In the genomic region with DNA sequence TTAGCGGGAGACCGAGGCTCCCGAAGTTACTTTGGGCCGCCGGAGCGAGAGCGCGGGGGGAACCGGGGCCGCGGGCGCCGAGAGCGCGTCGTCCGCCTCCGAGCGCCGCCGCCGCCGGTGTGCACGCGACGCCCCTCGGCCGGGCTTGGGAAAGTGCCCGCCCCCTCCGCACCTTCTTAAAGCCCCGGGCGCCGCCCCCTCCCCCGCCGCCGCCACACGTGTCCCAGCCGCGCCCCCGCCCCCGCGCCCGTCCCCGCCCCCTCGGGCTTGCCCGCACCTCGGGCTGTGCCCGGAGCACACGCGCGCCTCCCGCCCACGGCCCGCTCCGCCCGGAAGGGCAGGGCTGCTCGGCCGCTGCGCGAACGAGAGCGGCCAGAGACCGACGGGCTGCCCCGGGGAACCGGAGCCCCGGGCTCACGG, we compare ENCODE assay signal across 8 mouse cellular contexts. TPM values are rescaled to one million over a fixed set of nuclear protein-coding genes. Genes with fewer than 3 reads are reported as not detected.
A peak's percentile ranks its signal among the peaks of the same experiment; 100 is the strongest.
DNase-seq lines count a peak whose midpoint lies in the region; ATAC-seq and TF ChIP-seq lines count a peak whose summit lies in the region.

A gene (minus strand): TSS at position 147 of the 420 bp plus-strand sequence.

- H3K4me3 ChIP-seq in bone marrow macrophage, adult 2 months (ENCODE audit: insufficient read depth, low read length): 0 out of 2 replicates have a peak within 1 kb of the TSS, but pooled peaks have one; percentile 1
- peak within 1 kb of the TSS; percentile 54 for H3K4me3 ChIP-seq in embryonic facial prominence, embryonic 14.5 days (ENCODE audit: low read depth, low read length)
- H3K4me3 ChIP-seq in hindbrain, postnatal 0 days (ENCODE audit: low read length): peak within 1 kb of the TSS; percentile 69
- peak within 1 kb of the TSS; percentile 71 for H3K4me3 ChIP-seq in liver, embryonic 11.5 days (ENCODE audit: low read depth, low read length)

- no peak for TF ChIP-seq CTCF in bone marrow macrophage, adult 2 months (IDR thresholded peaks at IDR 0.05; ENCODE audit: low read depth, low read length)
- no peak for TF ChIP-seq CTCF in hindbrain, postnatal 0 days (IDR thresholded peaks at IDR 0.05; ENCODE audit: low read depth)

- H3K36me3 ChIP-seq in embryonic facial prominence, embryonic 14.5 days (ENCODE audit: control insufficient read depth, insufficient read depth, low read length): no peaks in the 10 kb centered on the region
- H3K36me3 ChIP-seq in hindbrain, postnatal 0 days (ENCODE audit: insufficient read depth, low read length): no peaks in the 10 kb centered on the region
- H3K36me3 ChIP-seq in liver, embryonic 11.5 days (ENCODE audit: control insufficient read depth, insufficient read depth, low read length): no peaks in the 10 kb centered on the region

- no peaks in the 10 kb centered on the region for H3K4me1 ChIP-seq in bone marrow macrophage, adult 2 months (ENCODE audit: control insufficient read depth, insufficient read depth, low read length)
- H3K4me1 ChIP-seq in embryonic facial prominence, embryonic 14.5 days (ENCODE audit: control insufficient read depth, insufficient read depth, low read length): 0 out of 2 replicates have a peak, but pooled peaks cover 8% of the 10 kb centered on the region
- 0 out of 2 replicates have a peak, but pooled peaks cover 5% of the 10 kb centered on the region for H3K4me1 ChIP-seq in hindbrain, postnatal 0 days (ENCODE audit: insufficient read depth, low read length)
- peaks cover 34% of the 10 kb centered on the region for H3K4me1 ChIP-seq in liver, embryonic 11.5 days (replicated peaks; ENCODE audit: control insufficient read depth, insufficient read depth, low read length)

- H3K9ac ChIP-seq in embryonic facial prominence, embryonic 14.5 days (ENCODE audit: low read depth, low read length): peak within 1 kb of the TSS; percentile 60
- peak within 1 kb of the TSS; percentile 70 for H3K9ac ChIP-seq in hindbrain, postnatal 0 days (replicated peaks; ENCODE audit: low read length)
- peak within 1 kb of the TSS; percentile 70 for H3K9ac ChIP-seq in liver, embryonic 11.5 days (ENCODE audit: low read depth, low read length)

- ATAC-seq in embryonic facial prominence, embryonic 14.5 days (ENCODE audit: low read depth): peak; percentile 81
- peak; percentile 88 for ATAC-seq in hindbrain, postnatal 0 days
- peak; percentile 46 for ATAC-seq in liver, embryonic 11.5 days (replicated peaks; ENCODE audit: low FRiP score)

- DNase-seq in layer of hippocampus, adult 18-20 months (ENCODE audit: low spot score in 2 of 2): no peak
- DNase-seq in layer of hippocampus, adult 9-10 months (ENCODE audit: low spot score): no peak
- peak; percentile 65 for DNase-seq in embryonic facial prominence, embryonic 14.5 days (ENCODE audit: low spot score)
- DNase-seq in hindbrain, postnatal 0 days (ENCODE audit: low spot score): peak; percentile 89
- peak; percentile 66 for DNase-seq in liver, embryonic 11.5 days (ENCODE audit: low spot score)
- peak; percentile 22 to 38 for DNase-seq in spleen, postnatal 14 days (ENCODE audit: low spot score in 2 of 2)
- no peak for DNase-seq in urinary bladder, postnatal 4 days (ENCODE audit: low spot score in 2 of 2)

- 0% methylated on average over 1 of the region's 68 CpGs for WGBS in embryonic facial prominence, embryonic 14.5 days
- 1% methylated on average over 20 of the region's 68 CpGs for WGBS in hindbrain, postnatal 0 days
- under 1% methylated on average over 48 of the region's 68 CpGs for WGBS in liver, embryonic 11.5 days

- H3K27ac ChIP-seq in bone marrow macrophage, adult 2 months (ENCODE audit: insufficient read depth, low read depth, low read length): no peak within 1 kb of the TSS
- H3K27ac ChIP-seq in embryonic facial prominence, embryonic 14.5 days (replicated peaks; ENCODE audit: low read depth, low read length): no peak within 1 kb of the TSS
- peak within 1 kb of the TSS; percentile 86 for H3K27ac ChIP-seq in hindbrain, postnatal 0 days
- peak within 1 kb of the TSS; percentile 66 for H3K27ac ChIP-seq in liver, embryonic 11.5 days (ENCODE audit: low read depth, low read length)

- peaks cover 92% of the 10 kb centered on the region for H3K27me3 ChIP-seq in embryonic facial prominence, embryonic 14.5 days (replicated peaks; ENCODE audit: control insufficient read depth, insufficient read depth, low read length)
- no peaks in the 10 kb centered on the region for H3K27me3 ChIP-seq in hindbrain, postnatal 0 days (ENCODE audit: insufficient read depth, low read length)
- peaks cover 57% of the 10 kb centered on the region for H3K27me3 ChIP-seq in liver, embryonic 11.5 days (replicated peaks; ENCODE audit: control insufficient read depth, insufficient read depth, low read length)

- no peak for TF ChIP-seq POLR2A in bone marrow macrophage, adult 2 months (IDR thresholded peaks at IDR 0.05; ENCODE audit: borderline replicate concordance, low read depth, low read length)

- no peaks in the 10 kb centered on the region for H3K9me3 ChIP-seq in embryonic facial prominence, embryonic 14.5 days (ENCODE audit: control insufficient read depth, low read length)
- no peaks in the 10 kb centered on the region for H3K9me3 ChIP-seq in hindbrain, postnatal 0 days (ENCODE audit: low read length)
- no peaks in the 10 kb centered on the region for H3K9me3 ChIP-seq in liver, embryonic 11.5 days (ENCODE audit: control insufficient read depth, low read length)

- H3K4me2 ChIP-seq in embryonic facial prominence, embryonic 14.5 days (ENCODE audit: low read depth, low read length): peak within 1 kb of the TSS; percentile 96
- peak within 1 kb of the TSS; percentile 90 for H3K4me2 ChIP-seq in hindbrain, postnatal 0 days (ENCODE audit: low read depth, low read length)
- H3K4me2 ChIP-seq in liver, embryonic 11.5 days: peak within 1 kb of the TSS; percentile 75

RNA-seq across cellular contexts. Expression of the gene that starts here (rescaled TPM):
- 10 to 100 TPM; 40.9 to 44.7 TPM for total RNA-seq in layer of hippocampus, adult 18-20 months (2021)
- polyA plus RNA-seq in bone marrow macrophage, adult 2 months (2012; ENCODE audit: insufficient read depth, insufficient read length, missing spikeins): not detected in 2 replicates
- polyA plus RNA-seq in embryonic facial prominence, embryonic 14.5 days (2014; fragmentation: Nextera tagmentation; extraction: Ambion mirVana): 6.3 and 7.6 TPM in 2 replicates
- total RNA-seq in hindbrain, postnatal 0 days (2014; rRNA removed): 204 and 226 TPM in 2 replicates
- 41.9 and 42.8 TPM in 2 replicates for polyA plus RNA-seq in hindbrain, postnatal 0 days (2015; fragmentation: Nextera tagmentation; extraction: Ambion mirVana)
- polyA plus RNA-seq in liver, embryonic 11.5 days (2014; fragmentation: Nextera tagmentation; extraction: Ambion mirVana): 56.2 and 61.7 TPM in 2 replicates

Comparison
In these comparisons a context has a peak if more than half of its experiments do, and no peak if none do; other contexts are left out.
1. DNase-seq: peak in embryonic facial prominence, embryonic 14.5 days (single experiment), hindbrain, postnatal 0 days (single experiment), liver, embryonic 11.5 days (single experiment) and spleen, postnatal 14 days (2 of 2); none in layer of hippocampus, adult 18-20 months (0 of 2), layer of hippocampus, adult 9-10 months (single experiment) and urinary bladder, postnatal 4 days (0 of 2).
2. H3K27ac ChIP-seq: peak in hindbrain, postnatal 0 days (single experiment) and liver, embryonic 11.5 days (single experiment); none in bone marrow macrophage, adult 2 months (single experiment) and embryonic facial prominence, embryonic 14.5 days (single experiment).
3. H3K4me3 ChIP-seq: peak in every context shown above with its lines; median percentile 71 in liver, embryonic 11.5 days; 69 in hindbrain, postnatal 0 days; 54 in embryonic facial prominence, embryonic 14.5 days; 1 in bone marrow macrophage, adult 2 months.
4. Peak in every context shown above with its lines, with median percentiles within 50 percentile points of each other: ATAC-seq, H3K4me2 ChIP-seq and H3K9ac ChIP-seq.